Mouse (Mus musculus) splenic B cell, adult 2 months (primary cell): ENCODE data around the gene Dkkl1.

Source experiments
- DNase-seq: peaks from one replicate; pipeline ENCODE4 v3.0.0-alpha.2; 2011; ENCODE audit warnings: low read depth, low spot score
- H3K27me3 ChIP-seq: 2 replicates; pipeline ENCODE4 v1.6.1; 2012; ENCODE audit warnings: mild to moderate bottlenecking, low read length, moderate library complexity, mixed read lengths; ENCODE audit not compliant: control insufficient read depth, poor library complexity, insufficient read depth, severe bottlenecking
- H3K36me3 ChIP-seq: 2 replicates; pipeline ENCODE4 v1.6.1; 2012; ENCODE audit warnings: mild to moderate bottlenecking, low read length, moderate library complexity, mixed read lengths; ENCODE audit not compliant: control insufficient read depth, poor library complexity, insufficient read depth, severe bottlenecking

The Dkkl1 gene

DNA sequence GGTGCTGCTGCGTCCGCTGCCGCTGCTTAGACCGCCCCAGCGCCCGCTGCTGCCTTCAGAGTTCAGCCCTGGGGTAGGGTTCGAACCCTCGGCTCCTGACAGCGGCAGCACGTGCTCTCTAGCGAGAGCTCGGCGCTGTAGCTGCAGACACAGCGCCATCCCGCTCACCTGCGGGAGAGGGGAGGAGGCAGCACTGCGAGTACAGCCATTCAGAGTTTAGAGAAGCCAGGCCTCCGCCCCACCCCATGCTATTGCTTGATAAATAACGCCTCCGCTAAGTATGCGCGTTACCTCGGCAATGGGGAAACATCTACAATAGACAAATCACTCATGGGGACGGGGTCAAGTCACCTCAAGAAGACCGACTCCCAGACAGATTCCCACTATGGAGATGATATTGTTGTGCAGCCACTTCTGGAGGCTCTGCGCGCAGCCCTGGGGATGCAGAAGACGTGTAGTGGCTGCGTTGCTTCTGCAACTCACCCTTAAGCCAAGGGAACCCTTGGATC lies 22.4 kb upstream of the Dkkl1 start:
- Histone ChIP-seq H3K27me3 (no peaks in the 10 kb centered on the region), H3K36me3 (peaks cover 20% of the 10 kb centered on the region)
- DNase-seq = peak; percentile 49

DNA sequence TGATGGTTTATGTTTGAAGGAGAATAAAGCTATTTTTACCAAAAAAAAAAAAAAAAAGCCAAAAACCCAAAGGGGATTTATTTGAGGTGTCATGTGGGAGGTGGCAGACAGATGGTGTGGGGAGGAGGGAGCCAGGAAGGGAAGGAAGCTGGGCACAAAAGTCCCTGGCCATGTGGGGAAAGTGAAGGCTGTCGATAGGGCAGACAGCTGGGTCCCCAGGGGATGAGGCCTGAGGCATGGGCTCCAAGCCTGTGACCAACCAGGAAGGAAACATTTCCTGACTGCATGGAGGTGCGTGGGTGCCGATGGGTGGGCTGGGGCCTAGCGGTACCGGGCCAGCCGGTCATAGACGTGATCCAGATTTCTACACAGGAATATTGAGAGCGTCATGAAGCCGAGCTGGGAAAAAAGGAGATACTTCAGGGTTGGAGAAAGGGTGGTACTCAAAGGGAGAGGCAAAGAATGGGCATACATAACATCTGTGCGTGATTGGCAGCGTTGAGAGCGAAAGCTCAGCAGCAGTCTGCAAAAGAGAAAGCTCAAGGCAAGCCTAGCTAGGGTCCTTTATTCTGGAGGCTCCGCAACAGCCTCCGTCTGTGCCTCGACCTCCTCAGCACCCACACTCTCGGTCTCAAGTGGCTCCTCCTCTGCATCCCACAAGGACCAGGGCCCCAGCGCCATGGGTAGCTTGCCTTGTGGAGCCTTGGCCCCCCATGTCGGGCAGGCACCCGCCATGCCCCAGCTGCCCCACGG lies 21.8 kb upstream of the Dkkl1 start:
- H3K36me3 ChIP-seq = peaks cover 20% of the 10 kb centered on the region
- H3K27me3 ChIP-seq = no peaks in the 10 kb centered on the region
- DNase-seq = peak; percentile 76

DNA sequence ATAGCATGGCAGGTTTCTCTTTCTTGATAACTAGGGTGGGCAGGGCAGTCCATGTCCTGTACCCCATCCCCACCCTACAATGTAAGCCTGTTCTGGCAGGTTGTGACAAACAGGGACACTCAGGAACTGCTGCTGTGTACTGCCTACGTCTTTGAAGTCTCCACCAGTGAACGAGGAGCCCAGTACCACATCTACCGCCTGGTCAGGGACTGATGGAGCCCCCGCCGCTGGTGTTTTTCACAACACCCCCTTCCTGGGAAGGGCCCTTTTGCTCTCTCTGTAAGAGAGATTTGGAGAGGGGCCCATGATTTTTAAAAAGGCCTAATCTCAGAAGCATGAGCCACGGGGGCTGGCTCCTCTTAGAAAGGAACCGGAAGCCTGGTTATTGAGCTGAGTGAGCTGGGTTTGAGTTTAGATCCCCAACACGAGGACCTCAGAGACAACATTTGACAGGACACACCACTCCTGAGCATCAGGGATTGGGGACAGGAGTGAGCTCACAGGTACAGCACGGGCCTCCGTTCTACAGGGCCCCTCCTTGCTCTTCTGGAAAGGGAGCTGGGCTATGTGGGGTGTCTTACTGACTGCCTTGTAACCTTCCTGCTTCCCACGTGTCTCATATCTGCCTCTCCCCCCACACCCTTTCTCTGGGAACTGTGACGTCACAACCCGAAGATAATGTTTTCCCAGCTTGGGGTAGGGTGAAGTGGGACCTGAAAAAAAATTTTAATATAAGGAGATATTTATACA lies 20.9 kb upstream of the Dkkl1 start:
- H3K36me3 ChIP-seq = peaks cover 20% of the 10 kb centered on the region
- no peak for DNase-seq
- no peaks in the 10 kb centered on the region for H3K27me3 ChIP-seq

DNA sequence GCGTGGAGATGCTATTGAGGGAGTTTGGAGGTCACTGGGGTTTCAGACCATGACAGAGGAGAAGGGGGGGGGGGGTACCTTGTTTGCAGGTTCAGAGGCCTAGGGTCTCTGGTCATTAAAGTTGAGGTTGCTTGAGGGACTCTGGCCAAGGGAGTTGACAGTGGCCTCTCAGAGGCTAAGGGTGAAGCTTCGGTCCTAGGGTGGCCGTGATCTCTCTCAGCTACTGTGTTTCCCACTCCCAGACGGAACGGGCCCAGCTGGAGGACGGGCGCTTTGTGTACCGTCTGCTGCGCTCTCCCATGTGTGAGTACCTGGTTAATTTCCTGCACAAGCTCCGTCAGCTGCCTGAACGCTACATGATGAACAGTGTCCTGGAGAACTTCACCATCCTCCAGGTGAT lies 20.0 kb upstream of the Dkkl1 start:
- no peaks in the 10 kb centered on the region for H3K27me3 ChIP-seq
- no peak for DNase-seq
- peaks cover 20% of the 10 kb centered on the region for H3K36me3 ChIP-seq

DNA sequence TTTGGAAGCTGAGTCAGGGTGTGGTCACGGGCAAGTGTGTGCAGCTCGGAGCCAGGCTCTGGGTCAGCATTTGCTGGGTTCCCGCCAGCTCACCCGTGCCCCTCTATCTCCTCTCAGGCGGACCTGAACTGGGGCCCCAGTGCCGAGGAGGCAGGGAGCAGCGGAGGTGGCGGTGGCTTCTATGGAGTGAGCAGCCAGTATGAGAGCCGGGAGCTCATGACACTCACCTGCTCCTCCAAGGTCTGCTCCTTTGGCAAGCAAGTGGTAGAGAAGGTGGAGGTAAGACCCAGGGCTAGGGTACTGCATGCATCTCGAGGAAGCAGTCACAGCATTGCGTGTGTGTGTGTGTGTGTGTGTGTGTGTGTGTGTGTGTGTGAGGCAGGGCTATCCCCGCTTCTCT lies 19.2 kb upstream of the Dkkl1 start:
- no peak for DNase-seq
- Histone ChIP-seq H3K27me3 (no peaks in the 10 kb centered on the region), H3K36me3 (peaks cover 20% of the 10 kb centered on the region)

DNA sequence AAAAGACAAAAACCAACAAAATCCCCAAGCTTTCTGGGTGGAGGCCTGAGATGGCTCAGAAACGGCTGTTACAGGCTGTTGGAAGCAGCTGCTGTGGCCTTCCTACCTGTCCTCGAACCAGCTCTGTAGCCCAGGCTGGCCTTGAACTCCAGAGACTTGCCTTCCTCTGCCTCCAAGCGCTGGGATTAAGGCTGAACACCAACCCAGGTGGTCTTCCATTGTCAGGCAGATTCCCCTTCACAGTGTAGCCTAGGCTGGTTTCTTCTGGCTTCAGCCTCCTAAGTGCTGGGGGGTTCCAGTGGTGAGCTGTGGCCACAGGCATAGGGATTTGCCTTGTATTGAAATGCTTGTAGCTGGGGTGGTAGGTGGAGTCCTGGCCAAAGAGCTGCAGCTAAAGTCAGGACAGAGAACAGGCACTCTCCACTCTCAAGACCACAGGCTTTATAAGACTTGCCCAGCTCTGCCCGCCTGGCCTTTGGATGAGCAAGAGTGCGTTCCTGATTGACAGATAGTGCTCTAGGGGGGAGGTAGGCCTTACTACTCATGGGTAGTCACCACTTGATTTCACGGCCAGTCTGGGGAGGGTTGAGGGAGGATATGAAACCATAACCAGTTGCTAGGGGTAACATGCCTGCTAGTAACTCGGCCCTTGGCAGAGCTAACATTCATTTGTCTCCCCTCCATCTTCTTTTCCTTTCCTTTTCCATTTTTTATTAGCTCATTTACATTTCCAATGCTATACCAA lies 17.7 kb upstream of the Dkkl1 start:
- Histone ChIP-seq H3K36me3 (peaks cover 12% of the 10 kb centered on the region; the same call in 1 of the 2 replicates), H3K27me3 (no peaks in the 10 kb centered on the region)
- peak; percentile 82 for DNase-seq

DNA sequence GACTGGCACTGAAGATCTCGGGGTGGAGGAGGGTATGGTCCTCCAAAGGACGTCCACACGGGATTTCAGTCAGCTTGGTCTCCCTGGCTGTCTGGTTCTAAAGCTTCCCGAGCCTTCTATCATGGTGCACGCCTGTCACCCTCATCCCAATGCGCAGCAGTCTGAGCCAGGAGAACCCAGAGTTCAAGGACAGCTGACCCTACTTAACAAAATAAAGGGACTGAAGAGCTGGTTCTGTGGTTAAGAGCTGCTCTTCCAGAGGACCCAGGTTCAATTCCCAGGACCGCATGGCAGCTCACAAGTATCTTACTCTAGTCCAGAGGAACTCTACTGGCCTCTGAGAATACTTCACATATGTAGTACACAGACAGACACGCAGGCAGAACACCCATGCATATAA lies 17.1 kb upstream of the Dkkl1 start:
- Histone ChIP-seq H3K27me3 (no peaks in the 10 kb centered on the region), H3K36me3 (peaks cover 9% of the 10 kb centered on the region; the same call in 1 of the 2 replicates)
- no peak for DNase-seq

DNA sequence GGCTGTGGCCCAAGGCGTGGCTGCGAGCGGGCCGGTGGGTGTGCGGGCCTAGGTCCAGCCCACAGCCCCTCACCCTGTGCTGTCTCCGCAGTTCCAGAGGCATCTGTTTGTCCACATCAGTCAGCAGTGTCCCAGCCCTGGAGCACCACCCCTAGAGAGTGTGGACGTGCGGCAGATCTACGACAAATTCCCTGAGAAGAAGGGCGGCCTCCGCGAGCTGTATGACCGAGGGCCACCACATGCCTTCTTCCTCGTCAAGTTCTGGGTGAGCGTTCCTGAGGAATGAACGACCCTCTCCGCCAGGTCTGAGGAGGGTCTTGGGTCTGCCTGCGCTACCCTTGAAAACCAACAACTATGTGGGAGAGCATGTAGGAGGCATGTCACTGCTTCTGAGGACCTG lies 16.6 kb upstream of the Dkkl1 start:
- DNase-seq = no peak
- Histone ChIP-seq H3K27me3 (no peaks in the 10 kb centered on the region), H3K36me3 (peaks cover 4% of the 10 kb centered on the region; the same call in 1 of the 2 replicates)

DNA sequence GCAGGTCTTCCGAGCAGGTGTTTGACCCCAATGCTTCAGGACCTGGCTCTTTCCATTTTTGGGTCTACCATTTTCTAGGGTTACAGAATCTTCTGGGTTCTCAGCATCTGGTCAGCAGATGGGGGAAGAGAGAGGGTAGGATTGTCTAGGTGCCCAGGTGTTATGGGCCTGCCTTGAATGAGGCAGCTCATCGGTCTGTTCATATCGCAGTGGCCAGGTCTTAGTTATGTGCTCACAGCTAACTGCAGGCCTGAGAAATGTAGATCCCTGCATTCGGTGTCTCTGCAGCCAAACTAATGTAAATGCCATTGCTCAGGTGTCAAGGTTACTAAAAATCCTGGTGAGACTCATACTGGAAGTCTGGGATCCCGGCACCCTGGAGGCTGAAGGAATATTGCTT lies 14.5 kb upstream of the Dkkl1 start:
- no peak for DNase-seq
- Histone ChIP-seq H3K27me3 (no peaks in the 10 kb centered on the region), H3K36me3 (no peaks in the 10 kb centered on the region)

DNA sequence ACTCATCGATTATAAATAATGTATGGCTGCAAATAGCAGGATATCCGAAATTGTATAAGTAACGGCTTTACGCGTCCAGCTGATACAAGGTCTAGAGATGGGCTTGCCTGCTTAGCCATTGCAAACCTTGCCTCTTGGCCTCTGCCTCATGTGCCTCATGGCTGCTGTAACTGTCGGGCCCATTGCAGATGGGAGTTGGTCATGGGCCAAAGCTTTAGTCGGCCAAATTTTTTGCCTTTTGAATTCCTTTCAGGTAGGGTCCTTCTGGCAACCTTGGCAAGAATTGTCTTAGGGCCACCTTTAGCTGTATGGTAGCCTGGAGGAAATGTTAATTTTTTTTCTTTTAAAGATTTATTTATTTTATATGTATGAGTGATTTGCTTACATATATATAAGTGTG lies 12.9 kb upstream of the Dkkl1 start:
- no peaks in the 10 kb centered on the region for H3K36me3 ChIP-seq
- H3K27me3 ChIP-seq = no peaks in the 10 kb centered on the region
- DNase-seq = no peak

DNA sequence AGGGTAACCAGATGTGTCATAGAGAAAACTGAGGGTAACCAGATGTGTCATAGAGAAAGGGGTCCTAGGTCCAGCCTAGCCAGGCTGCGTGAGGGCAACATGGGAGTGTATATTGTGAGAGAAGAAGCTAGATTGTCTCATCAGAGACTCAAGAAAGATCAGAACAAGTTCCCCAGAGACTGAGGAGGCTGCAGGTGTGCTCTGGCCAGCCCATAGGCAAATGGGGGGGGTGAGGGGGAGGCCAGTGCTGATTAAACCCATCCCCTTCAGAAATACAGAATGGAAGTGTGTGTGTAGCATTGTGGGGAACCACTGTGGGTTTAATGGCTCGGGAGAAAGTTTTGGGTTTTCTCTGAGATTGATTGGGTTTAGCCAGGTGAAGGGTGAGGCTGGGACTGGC lies 9.7 kb upstream of the Dkkl1 start:
- H3K27me3 ChIP-seq = no peaks in the 10 kb centered on the region
- no peaks in the 10 kb centered on the region for H3K36me3 ChIP-seq
- peak; percentile 40 for DNase-seq

DNA sequence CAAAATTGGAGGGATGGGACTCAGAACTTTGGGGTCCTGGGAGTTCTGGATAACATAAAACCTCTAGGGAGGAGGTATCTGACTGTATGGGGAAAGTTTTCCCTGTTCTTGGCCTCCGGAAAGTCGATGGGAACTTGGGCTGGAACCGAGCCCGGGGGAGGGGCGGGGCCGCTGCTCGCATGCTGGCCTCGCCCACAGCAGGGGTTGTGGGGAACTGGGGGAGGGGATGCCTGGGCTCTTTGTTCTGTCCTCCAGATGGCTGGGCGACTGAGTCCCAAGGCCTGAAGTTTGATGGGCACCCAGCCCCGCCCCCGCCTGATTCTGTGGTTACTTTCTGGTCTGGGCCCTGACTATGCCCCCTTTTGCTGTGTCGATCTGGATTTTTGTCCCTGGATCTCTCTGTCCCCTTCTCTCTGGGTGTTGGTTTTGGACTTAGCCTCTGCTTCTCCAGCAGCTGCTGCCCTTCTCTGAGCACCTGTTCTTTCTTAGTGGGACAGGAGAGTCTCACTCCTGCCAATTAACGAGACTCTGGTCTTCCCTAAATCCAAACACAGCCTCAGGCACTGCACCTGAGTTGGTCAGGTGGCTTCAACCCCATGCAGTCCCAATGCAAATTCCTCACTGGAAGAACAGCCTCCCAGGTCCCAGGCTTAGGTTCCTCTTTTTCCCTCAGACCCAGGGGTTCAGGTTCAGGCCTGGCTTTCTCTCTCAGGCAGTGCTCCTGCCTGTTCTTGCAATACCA lies 4.7 kb upstream of the Dkkl1 start:
- DNase-seq = no peak
- Histone ChIP-seq H3K36me3 (no peaks in the 10 kb centered on the region), H3K27me3 (no peaks in the 10 kb centered on the region)

DNA sequence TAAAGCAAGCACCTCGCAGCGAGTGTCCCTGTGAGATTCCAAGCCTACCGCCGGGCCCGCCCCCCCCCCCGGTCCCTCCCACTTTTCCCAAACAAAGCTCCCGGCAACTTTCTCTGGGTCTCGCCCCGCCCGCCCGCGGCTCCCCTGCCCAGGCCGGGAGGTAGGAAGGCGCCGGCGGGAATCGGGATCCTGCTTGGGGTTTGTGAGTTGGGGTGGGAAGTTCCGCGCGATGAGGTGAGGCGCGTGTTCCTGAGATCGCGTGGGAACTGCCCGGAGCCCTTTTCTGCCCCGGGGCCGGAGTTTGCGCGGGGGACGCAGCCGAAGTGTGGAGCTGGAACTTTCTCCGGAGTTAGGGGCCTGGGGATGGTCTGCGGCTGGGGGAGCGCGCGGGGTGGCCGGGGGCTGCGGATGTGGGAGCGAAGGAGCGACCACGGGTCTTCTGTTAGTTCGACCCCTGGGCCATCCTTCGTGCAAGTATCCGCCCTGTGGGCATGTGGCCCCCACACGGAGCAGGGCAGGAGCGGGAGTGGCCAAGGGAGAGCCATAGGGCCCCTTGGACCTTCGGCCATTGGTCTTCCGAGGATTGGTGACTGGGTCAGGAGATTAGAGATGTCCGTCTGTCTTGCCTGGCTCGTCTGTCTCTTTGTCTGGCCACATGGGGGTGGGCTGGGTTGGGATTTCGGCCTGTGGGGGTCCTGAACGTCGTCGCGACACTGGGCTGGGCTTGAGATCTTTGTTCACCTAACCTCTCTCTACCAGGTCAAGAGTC lies 3.9 kb upstream of the Dkkl1 start, which contains the start of gene Tead2:
Tead2 (plus strand) TSS at position 81 of the 769 bp plus-strand sequence.
- DNase-seq = no peak
- Histone ChIP-seq H3K36me3 (no peaks in the 10 kb centered on the region), H3K27me3 (no peaks in the 10 kb centered on the region)

DNA sequence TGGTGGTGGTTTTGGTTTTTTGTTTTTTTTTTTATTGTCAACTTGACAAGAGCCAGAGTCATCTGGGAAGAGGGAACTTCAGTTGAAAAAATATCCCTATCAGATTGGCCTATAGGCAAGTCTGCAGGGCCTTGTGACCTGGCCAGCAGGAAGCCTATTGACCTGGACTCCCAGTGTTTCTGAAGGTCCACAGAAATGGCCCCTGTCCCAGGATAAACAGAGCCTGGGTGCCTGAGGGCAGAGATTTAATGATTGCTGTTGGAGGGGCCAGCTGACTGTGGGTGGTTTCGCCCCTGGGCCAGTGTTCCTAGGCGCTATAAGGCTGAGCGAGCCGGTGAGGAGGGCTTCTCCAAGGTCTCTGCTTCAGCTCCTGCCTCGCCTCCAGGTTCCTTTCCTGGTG lies 1.8 kb upstream of the Dkkl1 start:
- Histone ChIP-seq H3K27me3 (no peaks in the 10 kb centered on the region), H3K36me3 (no peaks in the 10 kb centered on the region)
- DNase-seq = no peak
